Mouse (Mus musculus): ENCODE results near the gene Bcar1. TPM values are rescaled to one million over a fixed set of nuclear protein-coding genes. Genes with fewer than 3 reads are reported as not detected.

Gene Bcar1
- 18.0 TPM for polyA plus RNA-seq (2014; fragmentation: Illumina TruSeq; extraction: RNeasy Lipid Tissue Mini Kit (QIAGEN cat#74804); ENCODE audit: insufficient read depth, low read depth, low replicate concordance)

DNA sequence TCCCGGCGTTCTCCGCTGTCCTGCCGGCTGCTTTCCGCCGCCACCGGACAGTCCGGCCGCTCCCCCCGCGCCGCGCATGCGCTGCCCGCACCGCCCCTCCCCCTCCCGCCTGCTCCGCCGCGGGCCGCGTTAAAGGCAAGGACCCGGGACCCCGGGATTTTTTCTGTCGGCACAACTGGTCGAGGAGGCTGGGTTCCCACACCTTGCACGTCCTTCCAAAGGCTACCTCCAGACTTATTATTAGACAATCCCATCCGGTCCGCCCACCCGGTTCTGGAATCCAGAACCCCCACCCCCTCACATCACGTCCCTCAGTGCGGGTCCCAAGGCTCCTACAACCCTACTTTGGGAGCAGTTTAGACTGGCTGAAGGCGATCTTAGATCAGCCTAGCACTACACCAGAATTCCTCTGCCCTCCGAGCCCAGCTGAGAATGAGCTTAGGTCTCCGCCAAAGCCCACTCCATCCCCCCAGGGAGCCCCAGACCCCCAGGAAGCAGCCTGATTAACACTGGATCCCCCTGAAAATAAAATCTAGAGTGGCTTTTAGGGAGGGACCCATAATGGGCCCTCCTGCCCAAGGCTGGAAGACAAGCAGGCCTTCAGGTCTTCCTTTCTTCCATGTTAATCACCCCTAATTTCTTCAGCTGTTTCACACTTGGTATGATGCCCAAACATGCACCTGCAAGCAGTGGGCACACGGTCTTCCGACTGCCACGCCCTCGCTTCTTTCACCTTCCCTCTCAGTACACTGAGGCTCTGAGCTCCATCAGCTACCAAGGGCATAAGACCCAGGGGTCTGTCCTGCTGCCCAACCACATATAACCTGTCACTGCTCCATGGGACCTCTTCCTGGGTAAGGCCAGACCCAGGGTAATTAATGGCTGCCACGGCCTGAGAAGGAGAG, at the start of gene Bcar1:
Gene Bcar1 (minus strand): TSS at position 18 of the 905 bp plus-strand sequence.

DNA sequence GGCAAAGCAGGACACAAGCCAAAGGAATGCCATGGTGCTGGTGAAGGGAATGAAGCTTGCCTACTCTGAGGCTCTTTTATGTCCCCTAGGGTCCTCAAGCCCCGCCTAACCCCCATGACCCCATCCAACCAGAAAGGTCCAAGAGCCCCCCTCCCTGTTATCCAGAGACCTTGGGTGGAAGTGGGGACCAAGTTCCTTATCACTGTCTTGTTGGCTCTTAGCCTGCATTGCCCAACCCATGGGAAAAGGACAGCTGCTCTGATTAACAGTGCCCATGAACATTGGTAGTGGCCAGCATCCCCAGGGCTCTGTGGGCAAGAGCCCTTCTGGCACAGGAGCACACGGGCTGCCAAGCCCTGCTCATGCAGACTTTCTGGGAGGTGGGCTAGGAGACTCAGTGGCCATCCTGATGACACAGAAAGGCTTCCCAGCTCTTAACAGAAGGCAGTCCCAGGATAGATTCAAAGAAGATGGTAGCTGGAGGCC, 52.6 kb downstream of the Bcar1 start, which contains the start of gene Ctrb1:
Gene Ctrb1 (minus strand): TSS at position 51 of the 486 bp plus-strand sequence.

Other genes starting within 250 kb of the Bcar1 start
- gene Wdr59, start 221.7 kb downstream of the Bcar1 start, polyA plus RNA-seq (2014; fragmentation: Illumina TruSeq; extraction: RNeasy Lipid Tissue Mini Kit (QIAGEN cat#74804); ENCODE audit: insufficient read depth, low read depth, low replicate concordance): 4.1 TPM
- 34.9 TPM for gene Znrf1, start 207.7 kb downstream of the Bcar1 start, polyA plus RNA-seq (2014; fragmentation: Illumina TruSeq; extraction: RNeasy Lipid Tissue Mini Kit (QIAGEN cat#74804); ENCODE audit: insufficient read depth, low read depth, low replicate concordance)
- gene Ldhd, start 113.4 kb downstream of the Bcar1 start, polyA plus RNA-seq (2014; fragmentation: Illumina TruSeq; extraction: RNeasy Lipid Tissue Mini Kit (QIAGEN cat#74804); ENCODE audit: insufficient read depth, low read depth, low replicate concordance): 4.4 TPM
- 6.9 TPM for gene Zfp1, start 100.4 kb downstream of the Bcar1 start, polyA plus RNA-seq (2014; fragmentation: Illumina TruSeq; extraction: RNeasy Lipid Tissue Mini Kit (QIAGEN cat#74804); ENCODE audit: insufficient read depth, low read depth, low replicate concordance)
- gene Ctrb1, start 52.8 kb downstream of the Bcar1 start, polyA plus RNA-seq (2014; fragmentation: Illumina TruSeq; extraction: RNeasy Lipid Tissue Mini Kit (QIAGEN cat#74804); ENCODE audit: insufficient read depth, low read depth, low replicate concordance): not detected
- gene Cfdp1, start 110.5 kb upstream of the Bcar1 start, polyA plus RNA-seq (2014; fragmentation: Illumina TruSeq; extraction: RNeasy Lipid Tissue Mini Kit (QIAGEN cat#74804); ENCODE audit: insufficient read depth, low read depth, low replicate concordance): 95.5 TPM
- gene Tmem170, start 132.9 kb upstream of the Bcar1 start, polyA plus RNA-seq (2014; fragmentation: Illumina TruSeq; extraction: RNeasy Lipid Tissue Mini Kit (QIAGEN cat#74804); ENCODE audit: insufficient read depth, low read depth, low replicate concordance): 4.8 TPM
- 1.1 TPM for gene Chst5, start 166.6 kb upstream of the Bcar1 start, polyA plus RNA-seq (2014; fragmentation: Illumina TruSeq; extraction: RNeasy Lipid Tissue Mini Kit (QIAGEN cat#74804); ENCODE audit: insufficient read depth, low read depth, low replicate concordance)
- 3.5 TPM for gene Tmem231, start 190.1 kb upstream of the Bcar1 start, polyA plus RNA-seq (2014; fragmentation: Illumina TruSeq; extraction: RNeasy Lipid Tissue Mini Kit (QIAGEN cat#74804); ENCODE audit: insufficient read depth, low read depth, low replicate concordance)
- 215 TPM for gene Gabarapl2, start 196.9 kb upstream of the Bcar1 start, polyA plus RNA-seq (2014; fragmentation: Illumina TruSeq; extraction: RNeasy Lipid Tissue Mini Kit (QIAGEN cat#74804); ENCODE audit: insufficient read depth, low read depth, low replicate concordance)
- gene Adat1, start 248.5 kb upstream of the Bcar1 start, polyA plus RNA-seq (2014; fragmentation: Illumina TruSeq; extraction: RNeasy Lipid Tissue Mini Kit (QIAGEN cat#74804); ENCODE audit: insufficient read depth, low read depth, low replicate concordance): 1.7 TPM

Measured in lung, adult 10 weeks (tissue).